Mouse (Mus musculus) heart, adult 2 months (tissue): Measurements from ENCODE around the gene 4933415A04Rik. TPM values are rescaled to one million over a fixed set of nuclear protein-coding genes. Genes with fewer than 3 reads are reported as not detected.
A peak's percentile ranks its signal among the peaks of the same experiment; 100 is the strongest.

Experiments
- DNase-seq, 2 experiments: peaks; one replicate each; pipeline ENCODE4 v3.0.0; 2021
- H3K27ac ChIP-seq: fragments of 200-600 bp; 2 replicates; pipeline ENCODE4 v1.8.1; 2022
- H3K27me3 ChIP-seq: fragments of 200-500 bp; 2 replicates; pipeline ENCODE4 v1.6.1; 2012; ENCODE audit warnings: mild to moderate bottlenecking, low read length, inconsistent platforms, mixed read lengths; ENCODE audit not compliant: control insufficient read depth, insufficient read depth
- H3K36me3 ChIP-seq: fragments of 200-500 bp; 2 replicates; pipeline ENCODE4 v1.6.1; 2012; ENCODE audit warnings: low read length, inconsistent platforms; ENCODE audit not compliant: control insufficient read depth, insufficient read depth
- H3K4me1 ChIP-seq: fragments of 200-500 bp; 2 replicates; pipeline ENCODE4 v1.6.1; 2011; ENCODE audit warnings: low read length; ENCODE audit not compliant: control insufficient read depth, insufficient read depth
- H3K4me3 ChIP-seq: fragments of 200-600 bp; 2 replicates; pipeline ENCODE4 v1.8.1; 2022
- H3K79me2 ChIP-seq: fragments of 200-500 bp; replicated peaks from 2 replicates; pipeline ENCODE4 v1.6.1; 2012; ENCODE audit warnings: mild to moderate bottlenecking, inconsistent platforms, low read length, moderate library complexity, mixed read lengths; ENCODE audit not compliant: control insufficient read depth, insufficient read depth
- H3K9ac ChIP-seq: fragments of 200-500 bp; 2 replicates; pipeline ENCODE4 v1.6.1; 2012; ENCODE audit warnings: low read depth, mild to moderate bottlenecking, control low read depth, inconsistent platforms, low read length, mixed read lengths
- CTCF ChIP-seq: fragments of 200-600 bp; IDR thresholded peaks from 2 replicates; pipeline ENCODE4 v1.8.1; 2022; ENCODE audit warnings: antibody characterized with exemption, mild to moderate bottlenecking, moderate library complexity
- EP300 ChIP-seq: fragments of 200-500 bp; IDR thresholded peaks from 2 replicates; pipeline ENCODE4 v1.6.1; 2011; ENCODE audit warnings: low read depth, low read length, control low read depth; ENCODE audit not compliant: insufficient read depth
- POLR2A ChIP-seq: fragments of 200-500 bp; IDR thresholded peaks from 2 replicates; pipeline ENCODE4 v1.6.1; 2011; ENCODE audit warnings: mild to moderate bottlenecking, low read depth, low read length, control low read depth; ENCODE audit not compliant: insufficient read depth
- WGBS: fragments of 180-500 bp; shearing (Covaris S2); methylation state at CpG from one replicate; pipeline ENCODE4 v1.1.7; 2018; 5-methylcytosine and 5-hydroxymethylcytosine counted together
- intact Hi-C: fragments of 180-260 bp; cut with DNase I; formaldehyde crosslinking; loops from one replicate; pipeline ENCODE4 v1.15.1; 2025
- polyA plus RNA-seq: library from polyadenylated mRNA; depleted of rRNA; stranded (reverse); fragments of >200 nt; gene quantifications from 2 replicates; pipeline ENCODE4 v1.2.3, GENCODE M21; 2012
- total RNA-seq, 2 experiments: library from RNA; stranded (reverse); gene quantifications; 2 replicates each; pipeline ENCODE4 v1.2.3; 2021

Gene 4933415A04Rik
- total and polyA plus RNA-seq, 3 experiments: 0.23 to 0.68 (median 0.26) TPM

DNA sequence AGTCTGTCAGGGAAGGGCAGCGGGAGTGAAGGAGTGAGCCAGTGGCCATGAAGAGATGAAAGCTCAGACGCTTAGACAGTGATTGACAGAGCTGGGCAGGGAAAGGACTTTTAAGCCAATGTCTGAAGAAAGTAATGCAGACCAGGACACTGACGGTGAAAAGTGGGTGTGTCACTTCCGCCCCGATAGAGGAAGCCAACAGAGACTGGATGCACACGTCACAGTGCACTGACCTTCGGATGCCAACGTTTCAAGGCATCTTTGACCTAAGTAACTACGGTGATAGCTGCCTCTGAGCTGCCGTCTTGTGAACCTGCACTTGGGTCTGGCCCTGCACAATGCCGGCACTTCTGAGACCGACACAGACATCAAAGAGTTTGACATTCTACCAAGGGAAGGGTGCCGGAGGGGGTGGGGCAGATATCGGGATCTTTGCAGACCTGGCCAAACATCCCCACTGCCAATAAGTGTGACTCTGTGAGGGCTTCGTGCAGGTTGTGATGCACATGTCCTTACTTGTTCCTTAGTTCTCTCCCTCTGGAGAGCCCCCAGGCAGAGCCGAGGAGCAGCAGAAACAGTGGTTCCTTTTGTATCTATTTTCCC, 40.9 kb upstream of the 4933415A04Rik start:
- no peaks in the 10 kb centered on the region for H3K36me3 ChIP-seq
- DNase-seq: no peak
- WGBS: 50% methylated on average over 16 of the region's 16 CpGs
- H3K27ac ChIP-seq: no peak overlapping the region
- H3K27me3 ChIP-seq: no peaks in the 10 kb centered on the region
- intact Hi-C loops: no loop called here
- H3K4me3 ChIP-seq: no peak overlapping the region
- no peaks in the 10 kb centered on the region; the same call in 1 of the 2 replicates for H3K79me2 ChIP-seq
- peaks cover 12% of the 10 kb centered on the region for H3K4me1 ChIP-seq
- no peak overlapping the region for H3K9ac ChIP-seq
- TF ChIP-seq EP300: no peak

DNA sequence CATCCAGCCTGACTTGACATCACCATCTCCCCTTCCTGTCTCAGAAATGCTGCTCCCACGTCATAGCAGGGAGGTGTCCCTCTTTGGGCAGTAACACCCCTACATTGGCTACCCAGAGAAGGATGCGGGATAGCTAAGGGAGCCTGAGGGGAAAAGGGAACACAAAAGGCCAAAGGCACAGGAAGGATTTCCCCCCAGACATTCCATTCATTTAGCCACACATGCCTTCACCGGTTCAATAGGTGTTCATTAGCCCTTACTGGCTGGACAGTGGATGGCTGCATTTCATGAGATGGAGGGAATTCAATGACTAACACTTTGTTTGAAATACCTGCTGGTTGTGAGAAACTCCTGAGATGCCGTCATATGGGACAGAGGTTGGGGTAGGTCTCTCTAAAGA, 40.2 kb upstream of the 4933415A04Rik start:
- Histone ChIP-seq H3K36me3 (no peaks in the 10 kb centered on the region), H3K27me3 (no peaks in the 10 kb centered on the region), H3K27ac (no peak overlapping the region), H3K9ac (no peak overlapping the region), H3K4me3 (no peak overlapping the region), H3K4me1 (peaks cover 12% of the 10 kb centered on the region), H3K79me2 (no peaks in the 10 kb centered on the region)
- intact Hi-C loops: no loop called here
- no peak for DNase-seq
- WGBS: 71% methylated on average over 4 of the region's 4 CpGs
- no peak for TF ChIP-seq POLR2A
- TF ChIP-seq EP300: no peak
- no peak for TF ChIP-seq CTCF

DNA sequence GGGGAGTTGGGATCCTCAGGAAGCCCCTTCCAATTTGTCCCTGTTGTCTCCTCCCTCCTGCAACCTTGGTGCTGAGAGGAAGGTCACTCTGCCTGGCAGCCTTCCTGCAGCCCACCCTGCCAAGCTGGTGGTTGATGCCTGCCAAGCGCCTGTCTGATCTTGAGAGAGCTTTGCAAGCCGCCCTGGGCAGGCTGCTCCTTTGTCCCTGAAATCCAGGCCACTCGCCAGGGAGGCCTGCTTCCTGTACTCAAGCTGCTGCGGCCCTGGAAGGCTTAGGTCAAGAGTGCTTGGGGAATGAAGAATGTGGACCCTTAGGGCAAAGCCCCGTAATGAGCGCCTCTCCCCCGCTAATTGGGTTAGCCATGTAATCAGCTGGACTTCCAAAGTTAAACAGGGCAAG, 38.7 kb upstream of the 4933415A04Rik start:
- intact Hi-C loops: loop anchor here (2.0 kb wide), 1 partner anchor 21 kb away; no protein-coding TSS in a partner anchor
- H3K4me1 ChIP-seq: peaks cover 12% of the 10 kb centered on the region

DNA sequence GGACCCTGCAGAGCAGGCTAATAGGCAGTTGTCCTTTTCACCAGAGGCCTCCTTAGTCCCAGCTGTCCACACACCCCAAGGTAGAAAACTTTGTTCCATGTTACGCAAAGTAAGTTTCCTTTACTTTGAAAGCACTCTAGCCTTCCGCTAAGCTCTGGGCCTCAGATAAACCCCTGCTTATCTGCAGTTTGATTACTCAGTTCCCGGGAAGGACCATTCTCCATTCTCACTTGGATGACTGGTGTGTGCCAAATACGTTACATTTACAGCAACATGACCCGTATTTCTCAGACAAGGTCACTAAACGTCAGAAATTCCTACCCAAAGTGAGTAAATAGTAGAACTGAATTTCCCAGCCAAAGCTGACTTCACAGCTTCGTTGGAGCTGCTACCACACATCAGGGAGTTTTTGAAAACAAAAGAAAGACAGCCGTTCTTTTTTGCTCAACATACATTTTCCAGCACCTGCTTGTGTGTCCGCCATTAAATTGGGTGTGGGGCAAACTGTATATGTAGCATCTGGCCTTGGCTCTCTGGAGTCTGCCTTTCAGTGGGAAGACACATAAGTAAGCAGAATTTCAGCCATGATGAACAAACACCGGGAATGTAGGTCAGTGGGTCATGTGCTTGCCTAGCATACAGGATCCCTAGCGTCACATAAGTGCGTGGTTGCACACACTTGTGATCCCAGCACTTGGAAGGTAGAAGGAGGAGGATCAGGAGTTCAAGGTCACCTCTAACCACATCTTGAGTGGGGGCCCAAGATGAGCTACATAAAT, 38.0 kb upstream of the 4933415A04Rik start:
- TF ChIP-seq EP300 (no peak), POLR2A (no peak), CTCF (no peak)
- no peak overlapping the region for H3K9ac ChIP-seq
- no peaks in the 10 kb centered on the region for H3K36me3 ChIP-seq
- peaks cover 12% of the 10 kb centered on the region for H3K4me1 ChIP-seq
- no peaks in the 10 kb centered on the region for H3K27me3 ChIP-seq
- H3K4me3 ChIP-seq: no peak overlapping the region
- intact Hi-C loops: loop anchor here (2.0 kb wide), 1 partner anchor 20 kb away; no protein-coding TSS in a partner anchor
- DNase-seq: no peak
- no peaks in the 10 kb centered on the region for H3K79me2 ChIP-seq
- WGBS: 36% methylated on average over 12 of the region's 12 CpGs
- peak overlapping the region; percentile 61 for H3K27ac ChIP-seq

More for the DNA sequence above, 38.7 kb upstream of the 4933415A04Rik start:
- peak; percentile 75 to 83 for DNase-seq
- Histone ChIP-seq H3K36me3 (no peaks in the 10 kb centered on the region), H3K9ac (no peak overlapping the region), H3K27me3 (no peaks in the 10 kb centered on the region), H3K27ac (peak overlapping the region; percentile 61), H3K4me3 (no peak overlapping the region), H3K79me2 (no peaks in the 10 kb centered on the region)
- TF ChIP-seq EP300 (no peak), CTCF (no peak), POLR2A (no peak)
- WGBS: 19% methylated on average over 7 of the region's 7 CpGs

- Histone ChIP-seq H3K36me3 (no peaks in the 10 kb centered on the region), H3K27ac (no peak overlapping the region; the same call in 1 of the 2 replicates), H3K79me2 (no peaks in the 10 kb centered on the region), H3K4me1 (peaks cover 11% of the 10 kb centered on the region), H3K9ac (no peak overlapping the region), H3K4me3 (no peak overlapping the region), H3K27me3 (no peaks in the 10 kb centered on the region)
- DNase-seq: peak; percentile 51 to 76
- WGBS: 13% methylated on average over 11 of the region's 11 CpGs
- intact Hi-C loops: loop anchor here (2.0 kb wide), 1 partner anchor 19 kb away; no protein-coding TSS in a partner anchor
- TF ChIP-seq POLR2A: no peak
- TF ChIP-seq EP300: 0 out of 2 replicates have a peak, but pooled peaks have one; percentile 29
These were observed 37.1 kb upstream of the 4933415A04Rik start for GRCm38 (mm10) chr11:43549701-43550100.

DNA sequence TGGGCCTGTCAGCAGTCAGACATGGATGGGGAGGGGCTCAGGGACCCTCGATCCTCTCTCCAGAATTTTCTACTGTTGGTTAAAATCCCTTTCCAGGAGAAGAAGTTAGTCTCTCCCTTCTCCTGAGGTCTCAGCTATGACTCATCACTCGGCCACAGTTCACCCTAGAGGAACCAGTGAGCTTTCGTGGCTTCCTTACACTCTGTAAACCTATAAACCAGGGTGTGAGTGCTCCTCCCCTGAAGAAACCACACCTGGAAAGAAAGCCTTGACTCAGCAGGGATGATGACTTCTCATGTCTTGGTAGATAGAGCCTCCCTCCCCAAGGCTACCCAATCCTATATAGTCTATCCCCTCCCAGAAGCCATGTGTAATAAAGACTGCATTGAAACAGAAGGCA, 35.1 kb upstream of the 4933415A04Rik start:
- 85% methylated on average over 3 of the region's 3 CpGs for WGBS
- H3K27me3 ChIP-seq: no peaks in the 10 kb centered on the region
- no peaks in the 10 kb centered on the region for H3K36me3 ChIP-seq
- H3K4me1 ChIP-seq: peaks cover 11% of the 10 kb centered on the region
- no peak overlapping the region for H3K27ac ChIP-seq
- no peak overlapping the region for H3K9ac ChIP-seq
- no peak for TF ChIP-seq CTCF
- TF ChIP-seq POLR2A: no peak
- TF ChIP-seq EP300: no peak
- H3K79me2 ChIP-seq: no peaks in the 10 kb centered on the region
- DNase-seq: no peak
- no peak overlapping the region for H3K4me3 ChIP-seq
- intact Hi-C loops: no loop called here
